Mouse (Mus musculus) lung, embryonic 16.5 days (tissue): Measurements from ENCODE around the gene Fbxl15. TPM values are rescaled to one million over a fixed set of nuclear protein-coding genes. Genes with fewer than 3 reads are reported as not detected.

Experiments
- ATAC-seq: fragments of 200-750 bp; cut with Nextera tagmentation; 2 replicates; pipeline ENCODE4 v1.8.0; 2017; ENCODE audit warnings: low read depth, mild to moderate bottlenecking, moderate library complexity
- H3K27ac ChIP-seq: fragments of 300-500 bp; sonication (generic); 2 replicates; pipeline ENCODE4 v1.5.1; 2014; ENCODE audit warnings: mild to moderate bottlenecking, control low read depth, low read length
- H3K27me3 ChIP-seq: fragments of 300-500 bp; sonication (generic); 2 replicates; pipeline ENCODE4 v1.6.1; 2014; ENCODE audit warnings: low read depth, low read length, mixed read lengths; ENCODE audit not compliant: control insufficient read depth, insufficient read depth
- H3K36me3 ChIP-seq: fragments of 300-500 bp; sonication (generic); 2 replicates; pipeline ENCODE4 v1.6.1; 2014; ENCODE audit warnings: low read length; ENCODE audit not compliant: control insufficient read depth, insufficient read depth
- H3K4me1 ChIP-seq: fragments of 300-500 bp; sonication (generic); replicated peaks from 2 replicates; pipeline ENCODE4 v1.6.1; 2014; ENCODE audit warnings: low read length, mixed read lengths; ENCODE audit not compliant: control insufficient read depth, insufficient read depth
- H3K4me2 ChIP-seq: fragments of 300-500 bp; sonication (generic); 2 replicates; pipeline ENCODE4 v1.6.1; 2014; ENCODE audit warnings: low read depth, low read length, control low read depth
- H3K4me3 ChIP-seq: fragments of 300-500 bp; sonication (generic); 2 replicates; pipeline ENCODE4 v1.5.1; 2014; ENCODE audit warnings: mild to moderate bottlenecking, low read length, control low read depth
- H3K9ac ChIP-seq: fragments of 300-500 bp; sonication (generic); 2 replicates; pipeline ENCODE4 v1.6.1; 2014; ENCODE audit warnings: low read length, control low read depth
- H3K9me3 ChIP-seq: fragments of 300-500 bp; sonication (generic); 2 replicates; pipeline ENCODE4 v1.6.1; 2016; ENCODE audit warnings: low read length; ENCODE audit not compliant: control insufficient read depth
- WGBS: fragments of 180-500 bp; shearing (Covaris S2); extraction: QIAGEN DNeasy Blood & Tissue Kit; methylation state at CpG from one replicate; pipeline ENCODE4 v1.1.7; 2014; 5-methylcytosine and 5-hydroxymethylcytosine counted together
- polyA plus RNA-seq: library from polyadenylated mRNA; unstranded; fragments of >200 nt; fragmentation: Nextera tagmentation; extraction: Ambion mirVana; gene quantifications from 2 replicates; pipeline ENCODE4 v1.2.1, GENCODE M21; 2015

Gene Fbxl15
- polyA plus RNA-seq, 1 experiment from 2014 or later, result 13.3 TPM

DNA sequence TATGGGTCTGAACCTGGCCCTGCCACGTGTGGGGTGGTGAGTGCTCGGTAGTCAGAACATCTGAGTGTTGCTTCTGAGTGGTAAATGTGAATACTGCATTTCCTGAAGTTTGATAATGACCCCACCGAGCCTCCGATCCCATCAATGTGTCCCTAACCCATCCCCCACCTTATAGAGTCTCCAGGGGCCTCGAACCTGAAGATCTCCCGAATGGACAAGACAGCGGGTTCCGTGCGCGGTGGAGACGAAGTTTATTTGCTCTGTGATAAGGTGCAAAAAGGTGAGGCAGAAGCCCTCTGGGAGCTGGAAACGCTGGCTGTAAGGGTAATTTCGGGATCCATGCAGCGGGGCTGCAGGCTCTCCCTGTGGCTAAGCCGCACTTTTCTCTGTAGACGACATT is 20.2 kb upstream of the Fbxl15 start:
- Histone ChIP-seq H3K9ac (no peak overlapping the region), H3K27me3 (no peaks in the 10 kb centered on the region), H3K4me1 (peaks cover 15% of the 10 kb centered on the region), H3K36me3 (peaks cover 10% of the 10 kb centered on the region; the same call in 1 of the 2 replicates), H3K27ac (no peak overlapping the region), H3K9me3 (no peaks in the 10 kb centered on the region), H3K4me3 (no peak overlapping the region), H3K4me2 (no peak overlapping the region)
- ATAC-seq, result no peak
- 78% methylated on average over 16 of the region's 16 CpGs for WGBS

DNA sequence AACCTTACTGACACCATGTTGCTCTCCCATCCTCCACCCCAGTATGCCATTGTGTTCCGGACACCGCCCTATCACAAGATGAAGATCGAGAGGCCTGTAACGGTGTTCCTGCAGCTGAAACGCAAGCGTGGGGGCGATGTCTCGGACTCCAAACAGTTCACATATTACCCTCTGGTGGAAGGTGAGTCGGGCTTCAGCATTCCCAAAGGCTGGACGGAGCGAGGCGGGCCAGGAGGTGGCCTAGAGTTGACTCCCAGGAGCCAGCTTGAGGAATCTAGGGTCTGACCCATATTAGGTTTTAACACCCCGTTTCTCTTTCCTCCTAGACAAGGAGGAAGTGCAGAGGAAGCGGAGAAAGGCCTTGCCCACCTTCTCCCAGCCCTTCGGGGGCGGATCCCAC is 19.7 kb upstream of the Fbxl15 start:
- H3K4me3 ChIP-seq, result no peak overlapping the region
- H3K36me3 ChIP-seq, result peaks cover 10% of the 10 kb centered on the region; the same call in 1 of the 2 replicates
- no peaks in the 10 kb centered on the region for H3K27me3 ChIP-seq
- H3K4me1 ChIP-seq, result peaks cover 15% of the 10 kb centered on the region
- ATAC-seq, result no peak
- no peak overlapping the region for H3K27ac ChIP-seq
- H3K9ac ChIP-seq, result no peak overlapping the region
- no peak overlapping the region for H3K4me2 ChIP-seq
- no peaks in the 10 kb centered on the region for H3K9me3 ChIP-seq
- WGBS, result 69% methylated on average over 16 of the region's 16 CpGs

- Histone ChIP-seq H3K9ac (peak overlapping the region; percentile 64), H3K4me3 (peak overlapping the region; percentile 47), H3K4me1 (peaks cover 11% of the 10 kb centered on the region), H3K36me3 (peaks cover 10% of the 10 kb centered on the region; the same call in 1 of the 2 replicates), H3K27ac (no peak overlapping the region), H3K4me2 (peak overlapping the region; percentile 84), H3K27me3 (no peaks in the 10 kb centered on the region; the same call in 1 of the 2 replicates), H3K9me3 (no peaks in the 10 kb centered on the region)
- ATAC-seq, result peak; percentile 19; the same call in 1 of the 2 replicates
- WGBS, result 2% methylated on average over 47 of the region's 47 CpGs
Observed at GRCm38 (mm10) chr19:46308706-46309435, 19.1 kb upstream of the Fbxl15 start.

DNA sequence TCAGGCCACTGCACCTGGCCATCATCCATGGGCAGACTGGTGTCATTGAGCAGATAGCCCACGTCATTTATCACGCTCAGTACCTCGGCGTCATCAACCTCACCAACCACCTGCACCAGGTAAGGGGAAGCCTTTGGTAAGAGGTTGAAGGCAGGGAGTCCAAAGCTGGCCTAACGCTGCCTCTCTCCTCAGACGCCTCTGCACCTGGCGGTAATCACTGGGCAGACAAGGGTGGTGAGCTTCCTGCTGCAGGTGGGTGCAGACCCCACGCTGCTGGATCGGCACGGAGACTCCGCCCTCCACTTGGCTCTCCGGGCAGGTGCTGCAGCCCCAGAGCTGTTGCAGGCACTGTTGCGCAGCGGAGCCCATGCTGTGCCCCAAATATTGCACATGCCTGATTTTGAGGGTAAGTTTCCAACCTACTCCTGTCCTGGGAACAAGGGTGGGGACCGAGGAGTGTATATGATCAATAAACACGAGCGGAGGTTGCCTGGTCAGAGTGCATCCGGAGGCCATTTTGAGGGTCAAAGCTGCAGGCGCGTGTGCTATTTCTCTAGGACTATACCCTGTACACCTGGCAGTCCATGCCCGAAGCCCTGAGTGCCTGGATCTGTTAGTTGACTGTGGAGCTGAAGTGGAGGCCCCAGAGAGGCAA is 18.2 kb upstream of the Fbxl15 start:
- no peak for ATAC-seq
- 75% methylated on average over 21 of the region's 21 CpGs for WGBS
- H3K27ac ChIP-seq, result no peak overlapping the region
- H3K4me3 ChIP-seq, result no peak overlapping the region
- peaks cover 8% of the 10 kb centered on the region for H3K27me3 ChIP-seq
- peaks cover 10% of the 10 kb centered on the region; the same call in 1 of the 2 replicates for H3K36me3 ChIP-seq
- H3K4me2 ChIP-seq, result no peak overlapping the region
- no peak overlapping the region for H3K9ac ChIP-seq
- H3K9me3 ChIP-seq, result no peaks in the 10 kb centered on the region
- H3K4me1 ChIP-seq, result peaks cover 9% of the 10 kb centered on the region

GRCm38 (mm10) chr19:46310312-46310865 is 17.6 kb upstream of the Fbxl15 start:
- H3K36me3 ChIP-seq, result peaks cover 10% of the 10 kb centered on the region; the same call in 1 of the 2 replicates
- no peaks in the 10 kb centered on the region for H3K9me3 ChIP-seq
- no peak overlapping the region for H3K4me2 ChIP-seq
- 87% methylated on average over 12 of the region's 12 CpGs for WGBS
- H3K4me3 ChIP-seq, result no peak overlapping the region
- H3K27ac ChIP-seq, result no peak overlapping the region
- H3K27me3 ChIP-seq, result peaks cover 14% of the 10 kb centered on the region
- H3K9ac ChIP-seq, result no peak overlapping the region
- no peak for ATAC-seq
- H3K4me1 ChIP-seq, result peaks cover 9% of the 10 kb centered on the region

DNA sequence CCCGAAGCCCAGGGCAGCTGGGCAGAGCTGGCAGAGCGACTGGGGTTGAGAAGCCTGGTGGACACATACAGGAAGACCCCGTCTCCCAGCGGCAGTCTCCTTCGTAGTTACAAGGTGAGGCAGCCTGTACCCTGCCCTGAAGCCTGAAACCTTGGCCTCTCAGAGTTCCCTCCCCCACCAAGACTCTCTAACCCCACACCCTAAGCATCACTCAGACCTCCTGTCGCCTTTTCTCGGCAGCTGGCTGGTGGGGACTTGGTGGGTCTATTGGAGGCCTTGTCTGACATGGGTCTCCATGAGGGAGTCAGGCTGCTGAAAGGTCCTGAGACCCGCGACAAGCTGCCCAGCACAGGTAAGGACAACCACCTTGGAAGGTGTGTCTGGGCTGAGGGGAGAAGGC is 16.6 kb upstream of the Fbxl15 start:
- Histone ChIP-seq H3K27ac (no peak overlapping the region), H3K4me1 (peaks cover 8% of the 10 kb centered on the region), H3K4me2 (no peak overlapping the region), H3K9me3 (no peaks in the 10 kb centered on the region), H3K9ac (no peak overlapping the region), H3K4me3 (no peak overlapping the region), H3K27me3 (peaks cover 23% of the 10 kb centered on the region), H3K36me3 (peaks cover 10% of the 10 kb centered on the region; the same call in 1 of the 2 replicates)
- no peak for ATAC-seq
- WGBS, result 88% methylated on average over 9 of the region's 9 CpGs

- 87% methylated on average over 21 of the region's 21 CpGs for WGBS
Observed at GRCm38 (mm10) chr19:46312566-46312965, 15.4 kb upstream of the Fbxl15 start.

GRCm38 (mm10) chr19:46313116-46313515 is 14.9 kb upstream of the Fbxl15 start:
- no peak overlapping the region for H3K27ac ChIP-seq
- H3K4me2 ChIP-seq, result no peak overlapping the region
- 87% methylated on average over 9 of the region's 9 CpGs for WGBS
- no peaks in the 10 kb centered on the region for H3K9me3 ChIP-seq
- H3K4me3 ChIP-seq, result no peak overlapping the region
- no peak for ATAC-seq
- H3K36me3 ChIP-seq, result peaks cover 10% of the 10 kb centered on the region; the same call in 1 of the 2 replicates
- H3K27me3 ChIP-seq, result peaks cover 41% of the 10 kb centered on the region
- H3K4me1 ChIP-seq, result peaks cover 15% of the 10 kb centered on the region; the same call in 1 of the 2 replicates
- H3K9ac ChIP-seq, result no peak overlapping the region

More at GRCm38 (mm10) chr19:46312566-46312965, 15.4 kb upstream of the Fbxl15 start:
- Histone ChIP-seq H3K4me1 (peaks cover 10% of the 10 kb centered on the region; the same call in 1 of the 2 replicates), H3K4me2 (no peak overlapping the region), H3K36me3 (peaks cover 10% of the 10 kb centered on the region; the same call in 1 of the 2 replicates), H3K27me3 (peaks cover 35% of the 10 kb centered on the region), H3K9me3 (no peaks in the 10 kb centered on the region), H3K27ac (no peak overlapping the region), H3K4me3 (no peak overlapping the region), H3K9ac (no peak overlapping the region)
- ATAC-seq, result no peak

- H3K36me3 ChIP-seq, result peaks cover 10% of the 10 kb centered on the region; the same call in 1 of the 2 replicates
- no peak overlapping the region for H3K9ac ChIP-seq
- H3K4me2 ChIP-seq, result no peak overlapping the region
- WGBS, result 75% methylated on average over 6 of the region's 6 CpGs
- peaks cover 16% of the 10 kb centered on the region for H3K4me1 ChIP-seq
- peaks cover 46% of the 10 kb centered on the region for H3K27me3 ChIP-seq
- H3K4me3 ChIP-seq, result no peak overlapping the region
- H3K9me3 ChIP-seq, result no peaks in the 10 kb centered on the region
- H3K27ac ChIP-seq, result no peak overlapping the region
- no peak for ATAC-seq
Observed at GRCm38 (mm10) chr19:46313591-46313990, 14.4 kb upstream of the Fbxl15 start.
